Mouse (Mus musculus) midbrain, embryonic 14.5 days (tissue): ENCODE results near the gene Platr17. TPM values are rescaled to one million over a fixed set of nuclear protein-coding genes. Genes with fewer than 3 reads are reported as not detected.
A peak's percentile ranks its signal among the peaks of the same experiment; 100 is the strongest.
"Not testable (repeated sequence)": the region's sequence is repeated elsewhere in the genome, so short reads cannot be mapped to it uniquely, and the experiment has no call there.

Experiments
- ATAC-seq: fragments of 200-750 bp; cut with Nextera tagmentation; 2 replicates; pipeline ENCODE4 v1.8.0; 2017; ENCODE audit warnings: moderate number of reproducible peaks, moderate library complexity; ENCODE audit not compliant: low FRiP score, low TSS enrichment
- DNase-seq: peaks from one replicate; pipeline ENCODE4 v3.0.0-alpha.2; 2015
- H3K27ac ChIP-seq: fragments of 300-500 bp; sonication (generic); replicated peaks from 2 replicates; pipeline ENCODE4 v1.5.1; 2014; ENCODE audit warnings: mild to moderate bottlenecking, low read depth, low read length, moderate library complexity
- H3K27me3 ChIP-seq: fragments of 300-500 bp; sonication (generic); 2 replicates; pipeline ENCODE4 v1.6.1; 2014; ENCODE audit warnings: low read length, control low read depth, mixed read lengths; ENCODE audit not compliant: control insufficient read depth, insufficient read depth
- H3K36me3 ChIP-seq: fragments of 300-500 bp; sonication (generic); 2 replicates; pipeline ENCODE4 v1.6.1; 2014; ENCODE audit warnings: low read length, control low read depth; ENCODE audit not compliant: control insufficient read depth, insufficient read depth
- H3K4me1 ChIP-seq: fragments of 300-500 bp; sonication (generic); 2 replicates; pipeline ENCODE4 v1.6.1; 2014; ENCODE audit warnings: mild to moderate bottlenecking, antibody characterized with exemption, low read length, control low read depth; ENCODE audit not compliant: control insufficient read depth, insufficient read depth
- H3K4me2 ChIP-seq: fragments of 300-500 bp; sonication (generic); 2 replicates; pipeline ENCODE4 v1.6.1; 2014; ENCODE audit warnings: mild to moderate bottlenecking, low read length, moderate library complexity
- H3K4me3 ChIP-seq: fragments of 300-500 bp; sonication (generic); replicated peaks from 2 replicates; pipeline ENCODE4 v1.5.1; 2014; ENCODE audit warnings: low read depth, low read length
- H3K9ac ChIP-seq: fragments of 300-500 bp; sonication (generic); replicated peaks from 2 replicates; pipeline ENCODE4 v1.6.1; 2014; ENCODE audit warnings: mild to moderate bottlenecking, low read length, moderate library complexity
- H3K9me3 ChIP-seq: fragments of 300-500 bp; sonication (generic); 2 replicates; pipeline ENCODE4 v1.6.1; 2016; ENCODE audit warnings: low read length, control low read depth, mixed read lengths; ENCODE audit not compliant: control insufficient read depth
- WGBS: fragments of 180-500 bp; shearing (Covaris S2); extraction: QIAGEN DNeasy Blood & Tissue Kit; methylation state at CpG from one replicate; pipeline ENCODE4 v1.1.7; 2014; 5-methylcytosine and 5-hydroxymethylcytosine counted together
- polyA plus RNA-seq: library from polyadenylated mRNA; unstranded; fragments of >200 nt; fragmentation: Nextera tagmentation; extraction: Ambion mirVana; gene quantifications from 2 replicates; pipeline ENCODE4 v1.2.1, GENCODE M21; 2014

The Platr17 gene
- polyA plus RNA-seq, 1 experiment from 2014 or later: not detected

DNA sequence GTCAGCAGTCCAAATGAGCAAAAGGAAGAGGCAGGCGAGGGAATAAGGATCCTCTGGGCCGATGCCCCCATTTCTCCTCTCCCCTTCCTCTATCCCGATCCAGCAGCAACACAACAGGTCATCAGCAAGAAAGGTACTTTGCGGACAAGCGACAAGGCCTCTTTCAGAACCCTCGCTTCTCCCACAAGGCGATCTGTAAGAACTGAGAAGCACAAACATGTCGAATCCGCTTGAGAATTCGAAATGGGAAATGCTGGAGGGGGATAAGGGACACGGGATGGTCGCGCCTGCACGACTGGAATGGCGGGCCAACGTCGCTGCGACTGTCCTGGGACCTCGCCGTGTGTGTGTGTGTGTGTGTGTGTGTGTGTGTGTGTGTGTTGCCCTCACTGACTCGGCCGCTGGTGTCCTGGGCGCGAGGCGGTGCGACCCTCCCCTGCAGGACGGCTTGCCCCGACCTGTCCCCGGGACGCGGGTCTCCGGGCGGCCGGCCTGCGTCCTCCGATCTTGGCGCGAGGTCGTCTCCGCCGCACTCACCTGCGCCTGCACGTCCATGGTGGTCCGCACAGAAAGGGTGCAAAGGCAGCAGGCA is 14.9 kb upstream of the Platr17 start:
- ATAC-seq: peak; percentile 29; the same call in 1 of the 2 replicates

DNA sequence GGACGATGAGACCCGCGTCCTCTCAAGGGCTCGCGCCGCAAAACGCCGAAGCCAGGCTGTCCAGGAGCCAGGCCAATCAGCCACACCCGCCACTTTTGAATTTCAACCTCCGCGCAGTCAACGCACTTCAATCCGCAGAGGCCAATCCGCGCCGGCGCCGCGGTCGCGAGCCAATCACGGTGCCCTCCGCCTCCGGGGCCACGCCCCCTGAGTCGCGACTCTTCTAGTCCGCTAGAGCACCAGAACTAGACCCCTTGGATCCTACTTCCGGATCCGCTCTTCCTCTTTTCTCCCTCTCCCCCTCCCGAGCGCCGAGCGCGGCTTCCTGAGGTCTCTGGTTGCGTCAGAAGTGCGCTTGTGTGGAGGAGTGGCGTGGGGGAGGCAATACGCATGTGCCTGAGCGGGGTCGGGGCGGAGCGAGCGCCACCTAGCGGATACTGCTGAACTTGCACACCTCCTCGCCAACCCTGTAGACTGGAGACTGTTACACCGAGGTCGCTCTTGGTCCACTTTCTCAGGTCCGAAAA is 14.3 kb upstream of the Platr17 start, which contains the start of gene Kifc1:
Gene Kifc1, minus strand, starts transcription at position 129 of the 527 bp plus-strand sequence.
- Histone ChIP-seq H3K9ac (peak within 1 kb of the TSS; percentile 45; the same call in 1 of the 2 replicates), H3K27ac (no peak within 1 kb of the TSS), H3K9me3 (no peaks in the 10 kb centered on the region), H3K4me2 (peak within 1 kb of the TSS; percentile 67), H3K4me1 (no peaks in the 10 kb centered on the region), H3K36me3 (no peaks in the 10 kb centered on the region), H3K4me3 (peak within 1 kb of the TSS; percentile 54), H3K27me3 (no peaks in the 10 kb centered on the region)
- ATAC-seq (peak; percentile 100), DNase-seq (peak; percentile 99)
- WGBS: under 1% methylated on average over 49 of the region's 49 CpGs

More for the DNA sequence above, 14.9 kb upstream of the Platr17 start:
- DNase-seq, H3K27ac ChIP-seq, H3K9me3 ChIP-seq, H3K27me3 ChIP-seq, H3K4me1 ChIP-seq, H3K36me3 ChIP-seq: not testable (repeated sequence)
- peak overlapping the region; percentile 54 for H3K4me3 ChIP-seq
- under 1% methylated on average over 44 of the region's 44 CpGs for WGBS
- H3K9ac ChIP-seq: peak overlapping the region; percentile 45; the same call in 1 of the 2 replicates
- peak overlapping the region; percentile 67 for H3K4me2 ChIP-seq

DNA sequence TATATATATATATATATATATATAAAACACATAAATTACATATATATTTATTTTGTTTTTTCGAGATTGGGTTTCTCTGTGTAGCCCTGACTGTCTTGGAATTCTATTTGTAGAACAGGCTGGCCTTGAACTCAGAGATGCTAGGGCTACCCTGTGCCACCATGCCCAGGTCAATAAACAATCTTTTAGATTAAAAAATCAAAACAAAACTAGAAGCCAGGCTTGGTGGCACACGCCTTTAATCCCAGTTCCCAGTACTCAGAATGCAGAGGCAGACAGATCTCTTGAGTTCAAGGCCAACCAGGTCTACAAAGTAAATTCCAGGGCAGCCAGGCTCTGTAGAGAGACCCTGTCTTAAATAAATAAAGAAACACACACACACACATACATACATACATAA is 13.6 kb upstream of the Platr17 start:
- Histone ChIP-seq H3K27ac (no peak overlapping the region), H3K4me3 (no peak overlapping the region), H3K36me3 (no peaks in the 10 kb centered on the region), H3K27me3 (no peaks in the 10 kb centered on the region), H3K4me1 (no peaks in the 10 kb centered on the region), H3K9me3 (no peaks in the 10 kb centered on the region), H3K4me2 (no peak overlapping the region), H3K9ac (no peak overlapping the region)
- 75% methylated on average over 2 of the region's 2 CpGs for WGBS
- DNase-seq: no peak
- no peak for ATAC-seq

DNA sequence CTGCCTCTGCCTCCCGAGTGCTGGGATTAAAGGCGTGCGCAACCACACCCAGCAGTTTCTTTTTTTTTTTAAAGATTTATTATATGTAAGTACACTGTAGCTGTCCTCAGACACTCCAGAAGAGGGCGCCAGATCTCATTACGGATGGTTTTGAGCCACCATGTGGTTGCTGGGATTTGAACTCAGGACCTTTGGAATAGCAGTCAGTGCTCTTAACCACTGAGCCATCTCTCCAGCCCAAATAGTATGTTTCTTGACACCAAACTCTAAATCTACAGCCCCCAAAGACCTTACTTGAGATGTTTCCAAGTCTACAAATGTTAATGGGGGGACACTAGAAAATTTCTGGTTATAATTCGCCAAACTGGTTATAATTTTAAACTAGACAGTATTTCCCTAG is 13.0 kb upstream of the Platr17 start:
- H3K4me2 ChIP-seq: not testable (repeated sequence)
- WGBS: 70% methylated on average over 6 of the region's 6 CpGs

DNA sequence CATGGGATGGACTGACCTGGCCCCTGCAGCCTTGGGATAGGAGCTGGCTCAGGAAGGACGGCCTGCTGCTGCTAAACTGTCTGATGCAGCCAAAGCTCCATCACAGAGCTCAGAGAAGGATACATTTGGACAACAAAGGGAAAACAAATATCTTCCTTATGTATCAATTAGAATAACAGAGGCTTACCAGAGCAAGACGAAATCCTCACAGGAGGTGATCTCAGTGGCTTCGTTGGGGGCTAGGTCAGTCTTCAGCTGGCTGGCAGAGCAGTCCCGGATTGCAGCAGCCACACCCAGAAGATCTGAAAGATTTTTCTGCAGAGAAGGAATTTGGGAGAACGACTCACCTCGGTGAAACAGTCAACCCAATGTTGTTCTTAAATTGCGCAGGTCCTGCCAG is 12.5 kb upstream of the Platr17 start:
- Histone ChIP-seq H3K36me3 (no peaks in the 10 kb centered on the region), H3K4me1 (no peaks in the 10 kb centered on the region), H3K9ac (no peak overlapping the region), H3K27me3 (no peaks in the 10 kb centered on the region), H3K4me2 (no peak overlapping the region), H3K9me3 (no peaks in the 10 kb centered on the region), H3K4me3 (no peak overlapping the region), H3K27ac (no peak overlapping the region)
- no peak for ATAC-seq
- WGBS: 10% methylated on average over 7 of the region's 7 CpGs
- DNase-seq: no peak

More for the DNA sequence above, 13.0 kb upstream of the Platr17 start:
- not testable (repeated sequence) for H3K9me3 ChIP-seq, H3K4me1 ChIP-seq, H3K27ac ChIP-seq, ATAC-seq, H3K27me3 ChIP-seq, DNase-seq, H3K36me3 ChIP-seq, H3K4me3 ChIP-seq, H3K9ac ChIP-seq

DNA sequence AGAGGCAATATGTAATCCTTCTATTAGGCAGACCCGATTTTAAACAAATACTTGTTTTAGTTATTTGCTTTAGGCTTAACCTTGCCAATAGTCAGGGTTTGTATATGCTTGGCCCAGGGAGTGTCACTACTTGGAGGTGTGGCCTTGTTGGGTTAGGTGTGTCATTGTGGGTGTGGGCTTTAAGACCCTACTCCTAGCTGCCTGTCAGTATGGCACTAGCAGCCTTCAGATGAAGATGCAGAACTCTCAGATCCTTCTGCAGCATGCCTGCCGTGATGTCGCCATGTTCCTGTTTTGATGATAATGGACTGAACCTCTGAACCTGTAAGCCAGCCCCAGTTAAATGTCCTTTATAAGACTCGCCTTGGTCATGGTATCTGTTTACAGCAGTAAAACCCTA is 11.9 kb upstream of the Platr17 start:
- WGBS: 72% methylated on average over 4 of the region's 4 CpGs
- not testable (repeated sequence) for H3K27me3 ChIP-seq, H3K4me2 ChIP-seq, H3K9me3 ChIP-seq, H3K4me1 ChIP-seq, ATAC-seq, H3K27ac ChIP-seq, H3K4me3 ChIP-seq, H3K36me3 ChIP-seq, DNase-seq, H3K9ac ChIP-seq

DNA sequence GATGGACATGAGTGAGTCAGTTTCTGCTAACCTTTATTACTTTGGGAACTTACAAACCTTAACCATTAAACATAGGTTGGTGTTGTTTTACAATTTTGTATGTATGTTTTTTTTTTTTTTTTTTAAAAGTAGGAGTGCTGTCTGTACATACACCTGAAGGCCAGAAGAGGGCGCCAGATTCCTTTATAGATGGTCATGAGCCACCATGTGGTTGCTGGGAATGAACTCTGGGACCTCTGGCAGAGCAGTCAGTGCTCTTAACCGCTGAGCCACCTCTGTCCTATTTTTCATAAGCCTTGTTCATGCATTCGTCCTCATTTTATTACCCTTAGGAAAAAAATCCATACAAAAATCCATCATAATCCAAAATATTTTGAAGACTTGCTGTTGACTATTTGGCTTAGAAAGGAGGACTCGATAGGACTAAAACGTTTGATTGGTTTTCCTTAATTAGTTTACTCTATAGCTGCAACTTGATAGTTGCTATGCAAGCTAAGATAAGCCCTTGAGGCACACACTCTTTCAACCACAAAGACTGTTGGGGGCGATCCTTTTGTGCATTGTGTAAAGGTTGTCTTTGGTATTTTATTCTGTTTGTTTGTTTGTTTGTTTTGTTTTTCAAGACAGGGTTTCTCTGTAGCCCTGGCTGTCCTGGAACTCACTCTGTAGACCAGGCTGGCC is 7.7 kb upstream of the Platr17 start:
- no peak overlapping the region for H3K9ac ChIP-seq
- no peak overlapping the region for H3K4me2 ChIP-seq
- H3K9me3 ChIP-seq: no peaks in the 10 kb centered on the region
- no peak overlapping the region for H3K27ac ChIP-seq
- ATAC-seq: no peak
- H3K4me1 ChIP-seq: no peaks in the 10 kb centered on the region
- H3K27me3 ChIP-seq: no peaks in the 10 kb centered on the region
- DNase-seq: peak; percentile 78
- 42% methylated on average over 6 of the region's 6 CpGs for WGBS
- no peak overlapping the region for H3K4me3 ChIP-seq
- H3K36me3 ChIP-seq: no peaks in the 10 kb centered on the region

DNA sequence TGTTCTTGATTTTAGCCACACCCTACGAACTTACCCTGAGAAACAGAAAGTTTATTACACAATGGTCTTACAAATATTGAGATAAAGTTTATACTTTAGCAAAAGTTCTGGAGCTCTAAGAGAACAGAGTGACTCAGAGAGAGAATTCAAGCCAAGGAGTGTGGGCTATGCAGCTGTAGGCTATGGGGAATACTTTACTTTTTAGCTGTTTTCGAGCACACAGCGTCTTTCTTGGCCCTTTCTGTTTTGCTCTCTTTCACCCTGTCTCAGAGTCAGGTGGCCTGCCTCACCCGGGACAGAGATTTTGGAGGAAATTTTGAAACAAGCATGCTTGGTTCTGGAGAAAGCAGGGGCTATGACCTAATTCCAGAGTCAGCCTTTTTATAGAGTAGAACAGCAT is 6.7 kb upstream of the Platr17 start:
- 89% methylated on average over 4 of the region's 4 CpGs for WGBS
- not testable (repeated sequence) for ATAC-seq

DNA sequence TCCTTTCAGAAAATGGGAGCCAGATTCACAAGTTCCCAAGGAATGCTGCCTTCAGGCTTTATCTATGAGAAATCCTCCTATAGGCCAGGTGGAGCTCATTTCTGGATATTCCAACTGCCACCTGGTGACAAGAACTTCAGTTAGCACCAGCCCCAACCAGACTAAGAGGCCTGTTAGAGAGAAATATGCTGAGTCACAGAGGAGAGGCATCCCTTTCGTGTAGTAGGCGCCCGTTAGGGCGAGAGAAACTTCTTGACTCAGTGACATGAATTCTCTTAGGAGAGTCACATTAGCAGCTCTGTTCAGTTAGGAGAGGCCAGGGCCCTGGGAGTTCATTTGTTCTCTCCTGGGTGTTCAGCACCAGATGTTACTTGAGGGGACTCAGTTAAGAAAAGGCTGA is 5.3 kb upstream of the Platr17 start:
- DNase-seq: no peak
- H3K4me1 ChIP-seq: no peaks in the 10 kb centered on the region
- no peak overlapping the region for H3K4me3 ChIP-seq
- ATAC-seq: no peak
- H3K9me3 ChIP-seq: no peaks in the 10 kb centered on the region
- H3K27ac ChIP-seq: no peak overlapping the region
- H3K36me3 ChIP-seq: no peaks in the 10 kb centered on the region
- no peak overlapping the region for H3K9ac ChIP-seq
- H3K27me3 ChIP-seq: no peaks in the 10 kb centered on the region
- no peak overlapping the region for H3K4me2 ChIP-seq
- WGBS: 84% methylated on average over 4 of the region's 4 CpGs

More for the DNA sequence above, 6.7 kb upstream of the Platr17 start:
- H3K4me3 ChIP-seq, H3K27me3 ChIP-seq, DNase-seq, H3K4me2 ChIP-seq, H3K27ac ChIP-seq, H3K9ac ChIP-seq, H3K9me3 ChIP-seq, H3K36me3 ChIP-seq, H3K4me1 ChIP-seq: not testable (repeated sequence)
